Comparison of ENCODE assay signal across 11 mouse cellular contexts in genomic region chr15:77338451-77338850, GRCm38 (mm10). TPM values are rescaled to one million over a fixed set of nuclear protein-coding genes. Genes with fewer than 3 reads are reported as not detected.
DNase-seq lines count a peak whose midpoint lies in the region; ATAC-seq lines count a peak whose summit lies in the region.
"Had no signal": no experiment of that assay in that cellular context is flagged by ENCODE, and none has a peak within 500 bp of the region (broad histone marks: within the 10 kb centered on the region; RNA-seq: fewer than 3 reads in every experiment).

No protein-coding gene starts in this region.

- WGBS in kidney, embryonic 16.5 days: 44% methylated on average over 7 of the region's 7 CpGs

- peak overlapping the region; percentile 27 for H3K27ac ChIP-seq in kidney, embryonic 16.5 days (ENCODE audit: low read length)

- peak; percentile 41 for DNase-seq in kidney, adult 18-20 months
- DNase-seq in kidney, postnatal 10 days: no peak
- peak; percentile 93 for DNase-seq in ZHBTc4 (ENCODE audit: low read depth, low spot score)
- peak; percentile 39 for DNase-seq in lung, postnatal 25 days (ENCODE audit: low spot score)
- DNase-seq in cerebellum, adult 18-20 months: no peak
- no peak for DNase-seq in spleen, postnatal 10 days (ENCODE audit: low spot score in 2 of 2)
- DNase-seq: cerebellum, postnatal 25 days; forebrain, postnatal 0 days; heart, adult 18-20 months had no signal

- H3K4me1 ChIP-seq in kidney, embryonic 16.5 days (ENCODE audit: insufficient read depth, low read length): peaks cover 32% of the 10 kb centered on the region

- H3K36me3 ChIP-seq in kidney, embryonic 16.5 days (ENCODE audit: insufficient read depth, low read length): no peaks in the 10 kb centered on the region

- H3K9ac ChIP-seq in kidney, embryonic 16.5 days (replicated peaks; ENCODE audit: low read length): no peak overlapping the region
- H3K9ac ChIP-seq: forebrain, postnatal 0 days had no signal

- H3K4me3 ChIP-seq in kidney, embryonic 16.5 days (ENCODE audit: low read length): no peak overlapping the region

- ATAC-seq in kidney, embryonic 16.5 days (ENCODE audit: low FRiP score, low TSS enrichment): 0 out of 2 replicates have a peak, but pooled peaks have one; percentile 5
- ATAC-seq in erythroid progenitor cell, adult 5-6 weeks (replicated peaks; ENCODE audit: low FRiP score, poor library complexity, severe bottlenecking): no peak
- ATAC-seq: forebrain, postnatal 0 days had no signal

- H3K9me3 ChIP-seq in kidney, embryonic 16.5 days (ENCODE audit: low read length): no peaks in the 10 kb centered on the region

- no peaks in the 10 kb centered on the region for H3K27me3 ChIP-seq in kidney, embryonic 16.5 days (ENCODE audit: insufficient read depth, low read length)

- H3K4me2 ChIP-seq in kidney, embryonic 16.5 days (replicated peaks; ENCODE audit: low read depth, low read length): no peak overlapping the region

RNA-seq across cellular contexts. Expression of gene Rbfox2, which starts 31.6 kb away (rescaled TPM):
- polyA plus RNA-seq in kidney, embryonic 16.5 days (2015; fragmentation: Nextera tagmentation; extraction: Ambion mirVana): 49.1 and 50.2 TPM in 2 replicates
- not detected in 2 replicates for total RNA-seq in erythroid progenitor cell, adult 5-6 weeks (2015; ENCODE audit: low replicate concordance)
- total RNA-seq in erythroid progenitor cell, adult 5-6 weeks (2017; ENCODE audit: low replicate concordance): not detected in 2 replicates

Comparison
In these comparisons a context has a peak if more than half of its experiments do, and no peak if none do; other contexts are left out.
1. DNase-seq: peak in kidney, adult 18-20 months (single experiment), ZHBTc4 (single experiment) and lung, postnatal 25 days (single experiment); none in kidney, postnatal 10 days (single experiment), cerebellum, adult 18-20 months (0 of 2) and spleen, postnatal 10 days (0 of 2).